Mouse (Mus musculus) embryonic facial prominence, embryonic 10.5 days (tissue): ENCODE measurements around the gene Atp1a4. TPM values are rescaled to one million over a fixed set of nuclear protein-coding genes. Genes with fewer than 3 reads are reported as not detected.
"Not testable (repeated sequence)": the region's sequence is repeated elsewhere in the genome, so short reads cannot be mapped to it uniquely, and the experiment has no call there.

Source experiments
- DNase-seq: peaks from one replicate; pipeline ENCODE4 v3.0.0-alpha.2; 2017; ENCODE audit warnings: low spot score
- H3K27ac ChIP-seq: fragments of 300-500 bp; sonication (generic); replicated peaks from 2 replicates; pipeline ENCODE4 v1.5.1; 2016; ENCODE audit warnings: mild to moderate bottlenecking
- H3K27me3 ChIP-seq: fragments of 300-500 bp; sonication (generic); replicated peaks from 2 replicates; pipeline ENCODE4 v1.6.1; 2016; ENCODE audit warnings: low read depth, mild to moderate bottlenecking; ENCODE audit not compliant: poor library complexity, severe bottlenecking
- H3K36me3 ChIP-seq: fragments of 300-500 bp; sonication (generic); replicated peaks from 2 replicates; pipeline ENCODE4 v1.6.1; 2016; ENCODE audit warnings: mild to moderate bottlenecking, moderate library complexity
- H3K4me1 ChIP-seq: fragments of 300-500 bp; sonication (generic); 2 replicates; pipeline ENCODE4 v1.6.1; 2016
- H3K4me3 ChIP-seq: fragments of 300-500 bp; sonication (generic); 2 replicates; pipeline ENCODE4 v1.5.1; 2016; ENCODE audit warnings: mild to moderate bottlenecking, moderate library complexity
- H3K9me3 ChIP-seq: fragments of 300-500 bp; sonication (generic); 2 replicates; pipeline ENCODE4 v1.6.1; 2016; ENCODE audit warnings: mild to moderate bottlenecking
- WGBS: fragments of 180-500 bp; shearing (Covaris S2); methylation state at CpG from one replicate; pipeline ENCODE4 v1.1.7; 2016; 5-methylcytosine and 5-hydroxymethylcytosine counted together
- polyA plus RNA-seq: library from polyadenylated mRNA; unstranded; fragments of >200 nt; fragmentation: Nextera tagmentation; extraction: Ambion mirVana; gene quantifications from 2 replicates; pipeline ENCODE4 v1.2.1, GENCODE M21; 2016

Gene Atp1a4
- polyA plus RNA-seq, 1 experiment from 2014 or later = not detected

DNA sequence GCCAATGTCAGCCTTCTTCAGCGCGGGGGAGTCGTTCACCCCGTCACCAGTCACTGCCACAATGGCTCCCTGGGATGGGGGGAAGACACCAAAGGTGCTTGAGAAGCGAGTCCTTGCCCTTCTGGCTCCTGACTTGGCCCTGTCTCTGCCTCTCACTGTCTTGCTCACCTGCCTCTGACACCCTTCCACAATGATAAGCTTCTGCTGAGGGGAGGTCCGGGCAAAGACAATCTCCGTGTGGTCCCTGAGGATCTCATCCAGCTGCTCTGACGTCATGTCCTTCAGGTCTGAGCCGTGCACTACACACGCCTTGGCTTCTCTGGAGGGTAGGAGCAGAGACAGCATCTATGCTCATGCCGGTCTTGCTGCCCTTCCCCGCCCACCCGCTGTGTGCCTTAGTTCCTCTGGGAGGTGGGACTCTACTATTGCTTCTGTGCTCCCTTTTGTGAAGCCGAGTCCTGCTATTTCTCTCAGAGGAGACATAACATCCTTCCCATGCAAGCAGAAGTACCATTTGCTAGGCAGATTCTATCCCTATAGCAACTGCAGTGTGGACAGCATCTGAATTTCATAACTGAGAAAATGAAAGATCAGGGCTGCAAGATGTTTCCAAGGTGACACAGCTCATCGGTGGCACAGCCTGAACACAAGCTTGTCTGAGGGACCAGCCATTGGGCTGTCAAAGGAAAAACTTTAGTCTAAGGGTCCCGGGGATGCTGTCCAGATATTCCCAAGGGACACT, 21.7 kb upstream of the Atp1a4 start:
- no peaks in the 10 kb centered on the region for H3K9me3 ChIP-seq
- no peak for DNase-seq
- no peak overlapping the region for H3K4me3 ChIP-seq
- H3K27ac ChIP-seq = no peak overlapping the region
- WGBS = 85% methylated on average over 16 of the region's 16 CpGs
- no peaks in the 10 kb centered on the region for H3K36me3 ChIP-seq
- no peaks in the 10 kb centered on the region for H3K4me1 ChIP-seq
- H3K27me3 ChIP-seq = no peaks in the 10 kb centered on the region; the same call in 1 of the 2 replicates

DNA sequence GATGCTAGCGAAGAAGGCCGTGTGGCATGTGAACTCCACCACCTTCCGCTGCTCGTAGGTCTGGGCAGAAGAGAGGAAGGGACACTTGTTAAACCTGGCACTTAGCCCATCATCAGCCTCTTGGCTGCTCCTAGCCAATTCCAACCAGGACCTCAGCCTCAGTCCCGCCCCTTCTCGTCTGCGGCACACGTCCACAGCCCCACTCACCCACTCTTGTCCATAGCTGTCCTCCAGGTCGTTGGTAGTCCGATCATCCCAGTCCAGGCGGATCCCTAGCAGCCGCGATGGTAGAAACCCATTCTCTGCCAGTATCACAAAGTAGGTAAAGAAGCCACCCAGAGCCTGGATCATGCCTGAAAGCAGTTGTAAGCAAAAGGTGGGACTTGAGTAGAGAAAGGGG, 20.1 kb upstream of the Atp1a4 start:
- Histone ChIP-seq H3K27ac (no peak overlapping the region), H3K9me3 (no peaks in the 10 kb centered on the region), H3K4me3 (no peak overlapping the region), H3K36me3 (no peaks in the 10 kb centered on the region), H3K27me3 (no peaks in the 10 kb centered on the region), H3K4me1 (peaks cover 9% of the 10 kb centered on the region)
- 95% methylated on average over 13 of the region's 13 CpGs for WGBS
- DNase-seq = no peak

DNA sequence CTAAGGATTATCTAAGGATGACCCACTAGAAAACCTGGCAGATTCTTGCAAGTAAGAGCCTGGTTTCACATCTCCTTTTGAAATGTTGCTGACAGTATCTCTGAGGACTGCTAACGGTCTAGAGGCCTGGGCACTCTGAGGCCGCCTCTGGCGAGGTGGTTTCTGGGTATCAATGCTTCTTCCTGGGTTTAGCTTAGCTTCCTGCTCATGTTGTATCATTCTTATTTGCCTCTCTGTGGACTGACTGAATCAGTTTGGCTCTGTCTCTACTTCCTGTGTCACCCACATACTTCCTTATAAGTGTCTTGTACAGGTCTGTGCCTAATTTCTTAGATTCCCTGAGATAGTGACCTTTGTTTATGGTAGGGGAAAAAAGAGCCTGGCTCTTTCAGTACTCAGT, 19.0 kb upstream of the Atp1a4 start:
- Histone ChIP-seq H3K27me3 (no peaks in the 10 kb centered on the region), H3K9me3 (no peaks in the 10 kb centered on the region), H3K36me3 (no peaks in the 10 kb centered on the region), H3K27ac (no peak overlapping the region), H3K4me3 (no peak overlapping the region), H3K4me1 (peaks cover 9% of the 10 kb centered on the region)
- DNase-seq = no peak
- WGBS = 84% methylated on average over 3 of the region's 3 CpGs

DNA sequence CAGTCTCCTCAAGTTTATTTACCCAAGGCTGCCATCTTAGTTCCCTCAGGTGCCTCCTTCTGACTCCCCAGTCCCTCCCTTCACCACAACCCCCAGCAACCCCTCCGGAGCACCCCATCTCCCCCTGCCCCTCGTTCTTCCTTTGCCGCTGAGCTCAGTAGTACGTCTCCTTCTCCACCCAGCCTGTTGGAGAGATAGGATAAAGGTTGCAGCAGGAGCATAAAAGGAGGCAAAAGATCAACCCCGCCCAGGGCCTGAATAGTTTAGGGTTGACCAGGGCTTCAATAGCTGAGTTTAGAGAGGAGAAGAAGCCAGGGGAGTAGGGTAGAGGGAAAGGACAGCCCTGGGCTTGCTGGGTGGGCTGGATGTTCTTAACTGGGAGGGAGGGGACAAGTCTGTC, 16.3 kb upstream of the Atp1a4 start:
- H3K27ac ChIP-seq = no peak overlapping the region; the same call in 1 of the 2 replicates
- WGBS = 75% methylated on average over 5 of the region's 5 CpGs
- no peaks in the 10 kb centered on the region for H3K27me3 ChIP-seq
- no peak for DNase-seq
- no peaks in the 10 kb centered on the region for H3K36me3 ChIP-seq
- H3K4me3 ChIP-seq = no peak overlapping the region
- H3K4me1 ChIP-seq = peaks cover 12% of the 10 kb centered on the region
- no peaks in the 10 kb centered on the region for H3K9me3 ChIP-seq

DNA sequence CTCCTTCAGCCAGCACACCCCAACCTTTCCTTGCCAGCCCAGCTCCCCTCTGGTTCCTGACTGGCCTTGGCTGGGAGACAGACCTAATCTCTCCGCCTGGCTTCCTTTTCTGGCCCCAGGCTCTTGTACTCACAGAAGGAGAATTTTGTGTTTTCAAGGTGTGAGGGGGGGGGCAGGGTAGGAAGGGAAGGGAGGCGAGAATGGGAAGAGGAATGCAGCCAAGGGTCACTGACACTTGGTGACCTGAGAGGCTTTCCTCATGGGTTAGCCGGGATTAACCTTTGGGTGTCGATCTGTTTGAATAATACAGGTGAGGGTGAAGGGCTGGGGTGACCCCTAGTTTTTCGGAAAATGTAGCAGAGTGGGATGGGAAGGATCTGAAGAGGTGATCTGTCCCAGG, 15.9 kb upstream of the Atp1a4 start:
- WGBS = 40% methylated on average over 5 of the region's 5 CpGs
- DNase-seq = no peak
- peaks cover 12% of the 10 kb centered on the region for H3K4me1 ChIP-seq
- no peaks in the 10 kb centered on the region for H3K9me3 ChIP-seq
- H3K27me3 ChIP-seq = no peaks in the 10 kb centered on the region
- H3K36me3 ChIP-seq = no peaks in the 10 kb centered on the region
- no peak overlapping the region; the same call in 1 of the 2 replicates for H3K27ac ChIP-seq
- H3K4me3 ChIP-seq = no peak overlapping the region

DNA sequence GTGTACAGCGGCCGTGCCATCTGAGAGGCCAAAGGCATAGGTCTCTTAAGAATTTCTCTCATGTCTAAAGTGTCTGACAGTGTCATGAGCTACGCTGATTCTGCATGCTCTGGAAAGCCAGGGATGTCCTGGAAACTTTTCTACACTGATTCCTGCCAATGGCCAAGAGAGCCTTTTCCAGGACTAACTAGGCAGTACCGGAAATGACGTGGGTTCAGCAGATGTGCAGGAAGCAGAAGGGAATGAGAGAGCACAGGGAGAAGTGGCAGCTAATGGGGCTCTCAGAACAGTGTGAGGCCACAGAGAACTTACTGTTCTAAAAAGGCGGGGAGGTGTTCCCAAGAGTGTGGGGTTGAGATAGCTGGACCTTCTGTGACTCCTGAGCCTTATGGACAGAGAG, 15.2 kb upstream of the Atp1a4 start:
- H3K27me3 ChIP-seq = no peaks in the 10 kb centered on the region
- H3K4me3 ChIP-seq = no peak overlapping the region
- H3K36me3 ChIP-seq = no peaks in the 10 kb centered on the region
- 87% methylated on average over 6 of the region's 6 CpGs for WGBS
- peaks cover 12% of the 10 kb centered on the region for H3K4me1 ChIP-seq
- DNase-seq = no peak
- H3K9me3 ChIP-seq = no peaks in the 10 kb centered on the region
- no peak overlapping the region for H3K27ac ChIP-seq

DNA sequence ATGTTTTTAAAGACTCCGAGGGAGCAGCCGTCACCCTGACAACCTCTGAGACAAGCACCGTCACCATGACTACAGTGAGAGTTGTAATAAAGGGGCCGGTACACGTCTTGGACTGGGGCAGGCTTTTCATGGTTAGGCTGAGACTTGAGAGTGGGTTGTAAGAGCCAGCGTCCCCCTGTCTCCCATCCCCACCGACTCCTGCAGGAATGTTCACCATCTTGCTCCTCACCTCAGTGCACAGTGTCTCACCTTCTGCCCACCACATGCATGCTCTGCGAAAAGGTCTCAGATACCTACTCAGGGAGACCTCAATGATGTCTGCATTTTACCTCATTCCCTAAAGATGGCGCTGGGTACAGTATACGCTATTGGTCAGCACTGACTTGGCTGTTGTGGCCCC, 13.6 kb upstream of the Atp1a4 start:
- Histone ChIP-seq H3K27me3 (no peaks in the 10 kb centered on the region), H3K4me3 (no peak overlapping the region), H3K4me1 (peaks cover 12% of the 10 kb centered on the region), H3K27ac (no peak overlapping the region), H3K9me3 (no peaks in the 10 kb centered on the region), H3K36me3 (no peaks in the 10 kb centered on the region)
- DNase-seq = no peak
- WGBS = 75% methylated on average over 10 of the region's 10 CpGs

DNA sequence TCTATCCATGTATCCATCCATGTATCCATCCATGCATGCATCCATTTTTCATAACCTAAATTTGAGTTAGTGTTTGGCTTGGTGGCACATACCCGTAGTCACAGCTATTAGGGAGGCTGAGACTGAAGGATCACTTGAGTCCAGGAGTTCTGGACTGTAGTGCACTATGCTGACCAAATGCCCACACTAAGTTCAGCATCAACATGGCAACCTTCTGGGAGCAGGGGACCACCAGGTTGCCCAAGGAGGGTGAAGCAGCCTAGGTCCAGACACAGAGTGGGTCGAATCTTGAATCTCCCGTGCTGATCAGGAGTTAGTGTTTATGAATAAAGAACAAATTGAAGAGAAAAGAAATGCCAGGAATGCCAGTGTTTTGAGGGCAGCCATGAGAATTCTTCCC, 13.0 kb upstream of the Atp1a4 start:
- Histone ChIP-seq H3K9me3 (no peaks in the 10 kb centered on the region), H3K4me3 (no peak overlapping the region), H3K27ac (no peak overlapping the region)

DNA sequence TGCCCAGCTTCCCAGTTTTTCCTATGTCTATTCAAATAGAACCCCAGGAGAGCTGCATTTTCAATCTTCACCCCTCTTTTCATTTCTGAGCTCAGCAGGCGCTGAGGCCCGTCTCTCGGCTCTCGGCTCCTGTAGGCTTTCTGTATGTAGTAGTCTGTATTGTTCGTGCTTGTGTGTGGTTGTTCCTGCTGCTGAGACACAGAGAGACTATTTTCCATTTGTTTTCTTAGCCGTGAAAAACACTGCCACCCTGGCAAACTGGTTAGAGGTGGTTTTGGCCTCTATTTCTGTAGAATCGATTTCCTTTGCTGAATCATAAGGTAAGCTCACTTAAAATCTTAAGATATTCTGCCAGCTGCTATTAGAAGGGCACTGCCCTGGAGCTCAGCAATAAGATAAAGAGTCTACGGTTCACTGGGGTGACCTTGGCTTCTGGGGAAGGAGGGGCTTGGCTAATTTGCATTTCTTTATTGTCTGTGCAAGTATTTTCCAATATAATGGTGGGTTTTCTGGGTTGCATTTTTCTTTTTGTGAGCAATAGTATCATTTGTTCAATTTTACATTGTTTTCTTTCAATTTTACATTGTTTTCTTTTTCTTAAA, 3.4 kb upstream of the Atp1a4 start, which contains the start of gene Igsf8:
Gene Igsf8 (plus strand): TSS at position 165 of the 602 bp plus-strand sequence.
- H3K36me3 ChIP-seq = no peaks in the 10 kb centered on the region
- no peak within 1 kb of the TSS for H3K4me3 ChIP-seq
- no peaks in the 10 kb centered on the region for H3K9me3 ChIP-seq
- peak within 1 kb of the TSS; percentile 24; the same call in 1 of the 2 replicates for H3K27ac ChIP-seq
- H3K27me3 ChIP-seq = no peaks in the 10 kb centered on the region
- WGBS = 47% methylated on average over 8 of the region's 8 CpGs
- H3K4me1 ChIP-seq = no peaks in the 10 kb centered on the region
- DNase-seq = no peak

More for the DNA sequence above, 13.0 kb upstream of the Atp1a4 start:
- Histone ChIP-seq H3K36me3 (no peaks in the 10 kb centered on the region), H3K4me1 (peaks cover 12% of the 10 kb centered on the region), H3K27me3 (no peaks in the 10 kb centered on the region)
- WGBS = 87% methylated on average over 3 of the region's 3 CpGs
- no peak for DNase-seq

DNA sequence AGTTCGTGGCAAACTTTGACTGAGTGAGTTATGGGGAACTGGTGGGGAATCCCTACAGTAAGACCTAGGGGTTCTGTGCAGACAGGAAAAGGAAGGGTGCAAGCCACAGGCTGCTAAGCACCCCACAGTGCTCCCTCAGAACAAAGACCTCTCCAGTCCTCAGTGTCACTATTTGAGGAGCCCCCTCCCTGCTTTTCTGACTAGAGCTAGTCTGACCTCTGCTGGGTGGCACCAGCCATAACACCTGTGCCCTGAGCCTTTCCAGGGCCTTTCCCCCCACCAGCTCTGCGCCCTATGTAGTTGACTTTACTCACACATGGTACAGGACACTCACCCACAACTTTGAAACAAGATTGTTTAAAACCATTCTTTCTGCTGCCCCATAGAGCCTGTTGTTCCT, 10.5 kb downstream of the Atp1a4 start:
- Histone ChIP-seq H3K36me3 (no peaks in the 10 kb centered on the region), H3K4me3 (no peak overlapping the region), H3K9me3 (no peaks in the 10 kb centered on the region), H3K27ac (no peak overlapping the region), H3K4me1 (peaks cover 6% of the 10 kb centered on the region; the same call in 1 of the 2 replicates), H3K27me3 (peaks cover 40% of the 10 kb centered on the region)
- WGBS = 42% methylated on average over 2 of the region's 2 CpGs
- DNase-seq = peak; percentile 54

DNA sequence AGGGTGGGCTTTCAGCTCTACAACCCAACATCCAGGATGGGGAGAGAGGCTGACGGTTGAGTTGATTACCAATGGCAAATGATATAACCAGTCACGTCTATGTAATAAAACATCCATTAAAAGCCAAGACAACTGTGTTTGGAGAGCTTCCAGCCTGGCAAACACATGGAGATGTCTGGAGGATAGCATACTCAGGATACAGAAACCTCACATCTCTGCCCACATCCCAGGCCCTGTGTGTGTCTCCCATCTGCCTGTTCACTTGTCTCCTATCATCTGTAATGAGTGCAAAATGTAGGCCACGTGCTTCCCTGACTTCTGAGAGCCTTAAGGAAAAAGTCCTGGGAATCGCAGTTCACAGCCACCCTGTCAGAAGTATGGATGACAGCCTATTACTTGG, 11.0 kb downstream of the Atp1a4 start:
- H3K27me3 ChIP-seq = peaks cover 45% of the 10 kb centered on the region
- no peaks in the 10 kb centered on the region for H3K9me3 ChIP-seq
- no peaks in the 10 kb centered on the region for H3K36me3 ChIP-seq
- H3K4me1 ChIP-seq = peaks cover 11% of the 10 kb centered on the region; the same call in 1 of the 2 replicates
- no peak for DNase-seq
- 73% methylated on average over 4 of the region's 4 CpGs for WGBS
- H3K27ac ChIP-seq = no peak overlapping the region
- no peak overlapping the region for H3K4me3 ChIP-seq

DNA sequence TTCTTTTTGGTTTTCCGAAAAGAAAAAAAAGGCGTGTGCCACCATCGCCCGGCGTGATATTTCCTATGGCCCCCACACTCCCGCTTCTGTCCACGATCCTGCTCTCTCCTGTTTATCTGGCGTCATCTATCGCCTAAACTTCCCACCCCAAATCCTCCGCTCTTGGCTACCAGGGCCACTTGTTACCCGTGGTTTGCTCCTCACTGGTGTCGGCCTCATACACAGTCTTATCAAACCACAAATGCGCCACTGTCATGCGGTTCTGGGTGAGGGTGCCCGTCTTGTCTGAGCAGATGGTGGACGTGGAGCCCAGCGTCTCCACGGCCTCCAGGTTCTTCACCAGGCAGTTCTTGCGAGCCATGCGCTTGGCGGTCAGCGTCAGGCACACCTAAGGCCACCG, 13.6 kb downstream of the Atp1a4 start:
- not testable (repeated sequence) for H3K36me3 ChIP-seq, H3K9me3 ChIP-seq, H3K27ac ChIP-seq, DNase-seq
- H3K4me3 ChIP-seq = peak overlapping the region; percentile 8; the same call in 1 of the 2 replicates
- WGBS = 36% methylated on average over 23 of the region's 23 CpGs
- peaks cover 18% of the 10 kb centered on the region for H3K4me1 ChIP-seq
- peaks cover 46% of the 10 kb centered on the region for H3K27me3 ChIP-seq
